Mouse (Mus musculus): Measurements from ENCODE around the gene Calr3. TPM values are rescaled to one million over a fixed set of nuclear protein-coding genes. Genes with fewer than 3 reads are reported as not detected.

Gene Calr3
- polyA plus RNA-seq (2012; rRNA removed): 0.36 and 0.96 TPM in 2 replicates

GRCm38 (mm10) chr8:72443338-72443993, at the start of gene Calr3, which contains the start of gene 1700030K09Rik:
TSS of gene Calr3 (minus strand) at chr8:72443870.
TSS of gene 1700030K09Rik (plus strand) at chr8:72443880.

DNA sequence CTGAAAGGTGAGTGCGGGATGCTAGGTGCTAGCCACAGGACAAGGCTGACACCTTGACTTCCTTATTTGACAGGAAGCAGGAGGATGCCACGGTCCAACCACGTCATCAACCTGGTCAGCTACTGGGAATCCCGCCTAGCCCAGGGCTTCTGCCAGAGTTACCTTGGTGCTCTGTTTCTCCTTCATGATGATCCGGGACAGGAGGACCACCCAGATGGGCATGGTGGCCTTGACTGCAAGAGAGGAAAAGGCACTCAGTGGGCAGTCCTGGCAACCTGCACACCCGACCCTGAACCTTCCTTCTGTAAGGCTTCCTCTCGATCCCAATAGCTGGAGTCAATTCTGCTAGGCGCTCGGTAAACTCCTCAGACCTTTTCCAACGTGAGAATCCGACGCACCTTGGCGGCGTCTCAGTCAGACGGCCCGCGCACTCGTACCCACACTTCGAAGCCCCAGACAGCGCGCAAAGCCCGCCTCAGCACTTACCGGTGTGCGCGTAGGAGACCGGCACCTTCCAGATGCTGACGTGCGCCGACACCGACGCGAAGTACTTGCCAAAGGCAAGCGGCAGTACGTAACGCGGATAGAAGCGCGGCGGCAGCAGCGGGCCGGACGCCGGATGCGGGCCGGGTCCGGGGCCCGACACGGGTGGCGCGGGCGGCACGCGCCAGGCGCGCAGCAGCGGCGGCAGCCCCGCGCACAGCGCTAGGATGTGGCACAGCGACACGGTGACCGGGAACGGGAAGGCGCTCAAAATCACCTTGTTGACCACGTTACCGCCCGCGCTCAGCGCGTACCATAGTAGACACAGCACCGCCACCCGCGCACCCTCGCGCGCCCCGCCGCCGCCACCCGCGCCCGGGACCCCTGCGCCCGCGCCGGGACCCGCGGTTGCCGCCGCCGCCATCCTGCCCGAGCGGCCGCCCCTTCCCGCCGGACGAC, 48.3 kb upstream of the Calr3 start, which contains the start of gene Slc35e1:
Gene Slc35e1 (minus strand): TSS at position 935 of the 942 bp plus-strand sequence.

GRCm38 (mm10) chr8:72474826-72475546, 31.3 kb upstream of the Calr3 start, which contains the start of gene Cherp:
TSS of gene Cherp (minus strand) at chr8:72475226.

DNA sequence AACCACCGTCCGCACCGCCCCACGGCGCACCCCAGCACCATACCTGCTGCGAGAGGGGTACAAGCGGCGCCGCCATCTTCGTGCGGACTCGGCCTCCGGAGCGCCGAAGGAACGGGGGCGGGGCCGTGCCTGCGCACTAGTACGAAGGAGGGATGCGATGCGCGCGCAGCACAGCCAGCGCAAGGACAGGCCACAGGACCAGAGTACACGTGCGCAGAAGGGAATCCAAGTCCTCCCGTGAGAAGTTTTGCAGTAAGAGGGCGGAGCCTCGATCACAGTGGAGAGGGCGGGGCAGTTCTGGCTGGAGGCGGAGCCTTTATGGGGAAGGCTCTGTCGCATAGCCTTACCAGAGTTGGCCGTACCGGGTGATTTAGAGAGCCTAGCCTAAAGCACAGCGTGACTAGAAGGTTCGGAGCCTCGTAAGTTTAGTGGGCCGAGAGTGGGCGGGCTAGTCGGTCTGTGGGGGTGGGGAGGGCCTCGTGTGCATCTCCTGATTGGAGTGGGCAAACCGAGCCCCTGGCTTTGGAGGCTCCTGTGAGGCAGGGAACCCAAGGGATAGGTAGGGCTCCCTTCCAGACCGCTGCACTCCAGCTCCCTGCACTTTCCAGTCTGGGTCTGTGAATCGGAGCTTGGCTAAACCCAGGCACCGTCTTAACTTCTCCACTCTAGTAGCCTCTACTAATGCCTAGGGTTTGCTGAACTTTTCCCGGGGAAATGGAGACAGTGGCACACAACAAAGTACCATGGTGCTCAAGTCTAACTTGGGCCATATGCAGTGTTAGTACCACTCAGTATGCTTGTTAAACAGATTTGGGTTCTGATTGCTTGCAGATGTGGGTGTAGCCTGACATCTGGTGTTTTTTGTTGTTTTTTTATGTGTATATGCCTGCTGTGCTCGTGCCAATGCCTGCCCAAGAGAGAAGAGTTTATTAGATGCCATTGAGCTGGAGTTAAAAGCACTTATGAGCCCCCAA, 22.0 kb downstream of the Calr3 start, which contains the start of gene Eps15l1:
Gene Eps15l1 (minus strand): TSS at position 99 of the 974 bp plus-strand sequence.

Other genes starting within 250 kb of the Calr3 start
- gene Cib3, start 231.0 kb downstream of the Calr3 start, polyA plus RNA-seq (2012; rRNA removed): not detected in 2 replicates
- gene Gm11034, start 230.2 kb downstream of the Calr3 start, polyA plus RNA-seq (2012; rRNA removed): not detected in 2 replicates
- gene Fam32a, start 224.1 kb downstream of the Calr3 start, polyA plus RNA-seq (2012; rRNA removed): 90.0 and 91.8 TPM in 2 replicates
- 220 and 234 TPM in 2 replicates for gene Ap1m1, start 203.9 kb downstream of the Calr3 start, polyA plus RNA-seq (2012; rRNA removed)
- gene Gm10282, start 138.6 kb downstream of the Calr3 start, polyA plus RNA-seq (2012; rRNA removed): 12.4 and 15.5 TPM in 2 replicates
- 7.6 and 8.7 TPM in 2 replicates for gene Klf2, start 124.8 kb downstream of the Calr3 start, polyA plus RNA-seq (2012; rRNA removed)
- 79.9 and 81.8 TPM in 2 replicates for gene Eps15l1, start 22.4 kb downstream of the Calr3 start, polyA plus RNA-seq (2012; rRNA removed)
- 16.8 and 17.8 TPM in 2 replicates for gene 1700030K09Rik, start within 50 bp of the Calr3 start, polyA plus RNA-seq (2012; rRNA removed)
- gene Cherp, start 31.4 kb upstream of the Calr3 start, polyA plus RNA-seq (2012; rRNA removed): 40.9 and 55.9 TPM in 2 replicates
- gene Slc35e1, start 48.7 kb upstream of the Calr3 start, polyA plus RNA-seq (2012; rRNA removed): 27.6 and 29.9 TPM in 2 replicates
- gene Med26, start 104.4 kb upstream of the Calr3 start, polyA plus RNA-seq (2012; rRNA removed): 12.7 and 13.1 TPM in 2 replicates
- gene Smim7, start 127.2 kb upstream of the Calr3 start, polyA plus RNA-seq (2012; rRNA removed): 92.9 and 98.5 TPM in 2 replicates
- 35.7 and 43.0 TPM in 2 replicates for gene Tmem38a, start 128.2 kb upstream of the Calr3 start, polyA plus RNA-seq (2012; rRNA removed)
- gene Nwd1, start 202.8 kb upstream of the Calr3 start, polyA plus RNA-seq (2012; rRNA removed): 5.0 and 5.3 TPM in 2 replicates